Mouse (Mus musculus) liver, embryonic 11.5 days (tissue): Measurements from ENCODE around the gene Ccdc77. TPM values are rescaled to one million over a fixed set of nuclear protein-coding genes. Genes with fewer than 3 reads are reported as not detected.

Source experiments
- ATAC-seq: fragments of 200-750 bp; cut with Nextera tagmentation; replicated peaks from 2 replicates; pipeline ENCODE4 v1.8.0; 2017; ENCODE audit warnings: moderate number of reproducible peaks, mild to moderate bottlenecking, moderate TSS enrichment, moderate library complexity; ENCODE audit not compliant: low FRiP score
- DNase-seq: peaks from one replicate; pipeline ENCODE4 v3.0.0-alpha.2; 2017; ENCODE audit warnings: low spot score
- H3K27ac ChIP-seq: fragments of 300-500 bp; sonication (generic); 2 replicates; pipeline ENCODE4 v1.5.1; 2014; ENCODE audit warnings: mild to moderate bottlenecking, low read depth, low read length, control low read depth
- H3K27me3 ChIP-seq: fragments of 300-500 bp; sonication (generic); replicated peaks from 2 replicates; pipeline ENCODE4 v1.6.1; 2014; ENCODE audit warnings: low read length, mixed read lengths; ENCODE audit not compliant: control insufficient read depth, insufficient read depth
- H3K36me3 ChIP-seq: fragments of 300-500 bp; sonication (generic); 2 replicates; pipeline ENCODE4 v1.6.1; 2014; ENCODE audit warnings: mild to moderate bottlenecking, low read length, moderate library complexity, mixed read lengths; ENCODE audit not compliant: control insufficient read depth, insufficient read depth
- H3K4me1 ChIP-seq: fragments of 300-500 bp; sonication (generic); replicated peaks from 2 replicates; pipeline ENCODE4 v1.6.1; 2014; ENCODE audit warnings: low read length, mixed read lengths; ENCODE audit not compliant: control insufficient read depth, insufficient read depth
- H3K4me2 ChIP-seq: fragments of 300-500 bp; sonication (generic); 2 replicates; pipeline ENCODE4 v1.6.1; 2014; ENCODE audit warnings: mild to moderate bottlenecking, control low read depth, moderate library complexity
- H3K4me3 ChIP-seq: fragments of 300-500 bp; sonication (generic); 2 replicates; pipeline ENCODE4 v1.5.1; 2014; ENCODE audit warnings: low read depth, low read length, control low read depth
- H3K9ac ChIP-seq: fragments of 300-500 bp; sonication (generic); 2 replicates; pipeline ENCODE4 v1.6.1; 2014; ENCODE audit warnings: low read depth, low read length, control low read depth
- H3K9me3 ChIP-seq: fragments of 300-500 bp; sonication (generic); 2 replicates; pipeline ENCODE4 v1.6.1; 2016; ENCODE audit warnings: low read length, inconsistent platforms, mixed read lengths; ENCODE audit not compliant: control insufficient read depth
- WGBS: fragments of 180-500 bp; shearing (Covaris S2); extraction: QIAGEN DNeasy Blood & Tissue Kit; methylation state at CpG from one replicate; pipeline ENCODE4 v1.1.7; 2014; 5-methylcytosine and 5-hydroxymethylcytosine counted together
- polyA plus RNA-seq: library from polyadenylated mRNA; unstranded; fragments of >200 nt; fragmentation: Nextera tagmentation; extraction: Ambion mirVana; gene quantifications from 2 replicates; pipeline ENCODE4 v1.2.1, GENCODE M21; 2014

Gene Ccdc77
- polyA plus RNA-seq, 1 experiment from 2014 or later: 25.4 TPM

GRCm38 (mm10) chr6:120362774-120363687 is 1.1 kb downstream of the Ccdc77 start:
- ATAC-seq (no peak), DNase-seq (peak; percentile 35)
- Histone ChIP-seq H3K9me3 (no peaks in the 10 kb centered on the region), H3K36me3 (peaks cover 5% of the 10 kb centered on the region), H3K4me1 (peaks cover 9% of the 10 kb centered on the region), H3K27ac (peak overlapping the region; percentile 93), H3K4me2 (peak overlapping the region; percentile 88), H3K27me3 (no peaks in the 10 kb centered on the region), H3K9ac (peak overlapping the region; percentile 88), H3K4me3 (peak overlapping the region; percentile 98)
- WGBS: 21% methylated on average over 15 of the region's 15 CpGs

GRCm38 (mm10) chr6:120362124-120362523 is 2.0 kb downstream of the Ccdc77 start:
- Histone ChIP-seq H3K27me3 (no peaks in the 10 kb centered on the region), H3K27ac (no peak overlapping the region), H3K36me3 (no peaks in the 10 kb centered on the region; the same call in 1 of the 2 replicates), H3K4me3 (no peak overlapping the region), H3K4me2 (no peak overlapping the region), H3K9ac (no peak overlapping the region), H3K4me1 (peaks cover 11% of the 10 kb centered on the region), H3K9me3 (no peaks in the 10 kb centered on the region)
- 94% methylated on average over 2 of the region's 2 CpGs for WGBS
- DNase-seq (no peak), ATAC-seq (no peak)

GRCm38 (mm10) chr6:120356951-120357945 is 6.9 kb downstream of the Ccdc77 start:
- under 1% methylated on average over 31 of the region's 31 CpGs for WGBS
- ATAC-seq (peak; percentile 97), DNase-seq (peak; percentile 78)
- peak overlapping the region; percentile 95 for H3K27ac ChIP-seq
- H3K4me2 ChIP-seq: peak overlapping the region; percentile 89
- H3K4me3 ChIP-seq: peak overlapping the region; percentile 71
- H3K9ac ChIP-seq: peak overlapping the region; percentile 81
- H3K27me3 ChIP-seq: no peaks in the 10 kb centered on the region
- no peaks in the 10 kb centered on the region for H3K9me3 ChIP-seq
- peaks cover 2% of the 10 kb centered on the region; the same call in 1 of the 2 replicates for H3K36me3 ChIP-seq
- peaks cover 3% of the 10 kb centered on the region for H3K4me1 ChIP-seq

GRCm38 (mm10) chr6:120356478-120356877 is 7.7 kb downstream of the Ccdc77 start:
- DNase-seq: no peak
- Histone ChIP-seq H3K9me3 (no peaks in the 10 kb centered on the region), H3K4me3 (peak overlapping the region; percentile 71), H3K9ac (peak overlapping the region; percentile 81), H3K36me3 (peaks cover 2% of the 10 kb centered on the region; the same call in 1 of the 2 replicates), H3K4me1 (peaks cover 3% of the 10 kb centered on the region), H3K4me2 (peak overlapping the region; percentile 89), H3K27me3 (no peaks in the 10 kb centered on the region), H3K27ac (peak overlapping the region; percentile 95)
- no peak for ATAC-seq
- 23% methylated on average over 5 of the region's 5 CpGs for WGBS

- Histone ChIP-seq H3K9me3 (no peaks in the 10 kb centered on the region), H3K4me3 (no peak overlapping the region), H3K27ac (no peak overlapping the region), H3K27me3 (no peaks in the 10 kb centered on the region), H3K36me3 (peaks cover 16% of the 10 kb centered on the region), H3K9ac (no peak overlapping the region), H3K4me1 (no peaks in the 10 kb centered on the region), H3K4me2 (no peak overlapping the region)
- DNase-seq (no peak), ATAC-seq (no peak)
- WGBS: 78% methylated on average over 3 of the region's 3 CpGs
These were observed 15.2 kb downstream of the Ccdc77 start for GRCm38 (mm10) chr6:120349018-120349417.

- H3K27ac ChIP-seq: no peak overlapping the region
- H3K36me3 ChIP-seq: peaks cover 32% of the 10 kb centered on the region
- no peaks in the 10 kb centered on the region for H3K4me1 ChIP-seq
- H3K4me3 ChIP-seq: no peak overlapping the region
- ATAC-seq: no peak
- no peak for DNase-seq
- H3K4me2 ChIP-seq: no peak overlapping the region
- H3K9me3 ChIP-seq: no peaks in the 10 kb centered on the region
- WGBS: 78% methylated on average over 1 of the region's 1 CpGs
- H3K27me3 ChIP-seq: no peaks in the 10 kb centered on the region
- H3K9ac ChIP-seq: no peak overlapping the region
These were observed 20.2 kb downstream of the Ccdc77 start for GRCm38 (mm10) chr6:120343992-120344391.

- no peak for DNase-seq
These were observed 31.8 kb downstream of the Ccdc77 start for GRCm38 (mm10) chr6:120332351-120332750.

GRCm38 (mm10) chr6:120324295-120324927 is 39.8 kb downstream of the Ccdc77 start:
- no peaks in the 10 kb centered on the region for H3K9me3 ChIP-seq
- H3K27ac ChIP-seq: no peak overlapping the region
- 26% methylated on average over 6 of the region's 6 CpGs for WGBS
- no peak overlapping the region for H3K4me2 ChIP-seq
- H3K36me3 ChIP-seq: peaks cover 16% of the 10 kb centered on the region
- no peak overlapping the region for H3K4me3 ChIP-seq
- peak; percentile 38 for DNase-seq
- H3K4me1 ChIP-seq: no peaks in the 10 kb centered on the region
- no peaks in the 10 kb centered on the region for H3K27me3 ChIP-seq
- no peak overlapping the region for H3K9ac ChIP-seq
- ATAC-seq: peak; percentile 29; the same call in 1 of the 2 replicates

More at GRCm38 (mm10) chr6:120332351-120332750, 31.8 kb downstream of the Ccdc77 start:
- no peak overlapping the region for H3K9ac ChIP-seq
- H3K9me3 ChIP-seq: no peaks in the 10 kb centered on the region
- no peak for ATAC-seq
- no peak overlapping the region for H3K27ac ChIP-seq
- peaks cover 23% of the 10 kb centered on the region for H3K36me3 ChIP-seq
- no peak overlapping the region for H3K4me2 ChIP-seq
- WGBS: 86% methylated on average over 2 of the region's 2 CpGs
- H3K4me3 ChIP-seq: no peak overlapping the region
- no peaks in the 10 kb centered on the region for H3K4me1 ChIP-seq
- H3K27me3 ChIP-seq: no peaks in the 10 kb centered on the region
